Comparison of ENCODE assay signal across 9 mouse cellular contexts in the genomic region with DNA sequence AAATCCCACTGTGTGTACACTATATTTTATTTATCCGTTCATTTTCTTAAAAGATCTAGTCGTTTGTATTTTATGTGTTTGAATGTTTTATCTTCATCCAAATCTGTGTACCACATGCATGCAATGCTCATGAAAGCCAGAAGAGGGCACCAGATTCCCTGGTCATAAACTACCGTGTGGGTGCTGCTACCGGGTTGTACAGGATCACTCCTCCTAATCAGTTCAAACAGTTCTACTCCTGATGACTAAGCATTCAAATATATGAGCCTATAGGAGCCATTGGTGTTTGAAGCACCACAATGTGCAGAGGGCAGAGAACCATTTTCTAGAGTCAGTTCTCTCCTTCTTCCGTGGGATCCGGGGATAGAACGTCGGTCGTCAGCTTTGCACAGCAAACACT. TPM values are rescaled to one million over a fixed set of nuclear protein-coding genes. Genes with fewer than 3 reads are reported as not detected.
DNase-seq lines count a peak whose midpoint lies in the region; ATAC-seq and TF ChIP-seq lines count a peak whose summit lies in the region.
"Had no signal": no experiment of that assay in that cellular context is flagged by ENCODE, and none has a peak within 500 bp of the region (broad histone marks: within the 10 kb centered on the region; RNA-seq: fewer than 3 reads in every experiment).

No protein-coding gene starts in this region.

- no peak overlapping the region for H3K4me2 ChIP-seq in heart, postnatal 0 days (ENCODE audit: low read depth, low read length)
- no peak overlapping the region for H3K4me2 ChIP-seq in heart, embryonic 12.5 days
- H3K4me2 ChIP-seq in midbrain, embryonic 16.5 days (ENCODE audit: low read length) = no peak overlapping the region
- H3K4me2 ChIP-seq: hindbrain, embryonic 15.5 days had no signal

- no peak overlapping the region for H3K4me3 ChIP-seq in heart, postnatal 0 days (ENCODE audit: low read depth, low read length)
- no peak overlapping the region for H3K4me3 ChIP-seq in heart, embryonic 10.5 days
- H3K4me3 ChIP-seq in heart, embryonic 12.5 days = no peak overlapping the region
- no peak overlapping the region for H3K4me3 ChIP-seq in midbrain, embryonic 16.5 days (ENCODE audit: low read depth, low read length)
- H3K4me3 ChIP-seq: hindbrain, embryonic 15.5 days had no signal

- no peaks in the 10 kb centered on the region for H3K9me3 ChIP-seq in heart, postnatal 0 days (replicated peaks; ENCODE audit: control insufficient read depth, low read length)
- no peaks in the 10 kb centered on the region for H3K9me3 ChIP-seq in heart, embryonic 10.5 days
- no peaks in the 10 kb centered on the region for H3K9me3 ChIP-seq in heart, embryonic 12.5 days (replicated peaks)
- H3K9me3 ChIP-seq in midbrain, embryonic 16.5 days (replicated peaks; ENCODE audit: control insufficient read depth, low read length, poor library complexity, severe bottlenecking) = no peaks in the 10 kb centered on the region
- H3K9me3 ChIP-seq: hindbrain, embryonic 15.5 days had no signal

- H3K27ac ChIP-seq in heart, postnatal 0 days (ENCODE audit: low read depth) = no peak overlapping the region
- no peak overlapping the region for H3K27ac ChIP-seq in heart, embryonic 10.5 days
- H3K27ac ChIP-seq in heart, embryonic 12.5 days (ENCODE audit: poor library complexity, severe bottlenecking) = no peak overlapping the region
- no peak overlapping the region for H3K27ac ChIP-seq in midbrain, embryonic 16.5 days (ENCODE audit: low read length)
- H3K27ac ChIP-seq: hindbrain, embryonic 15.5 days had no signal

- DNase-seq in heart, postnatal 0 days (ENCODE audit: low spot score) = no peak
- DNase-seq in heart, embryonic 10.5 days (ENCODE audit: low spot score) = no peak
- peak; percentile 55 for DNase-seq in c-Kit-negative CD71-positive TER-119-positive erythroid progenitor cells, embryonic 14.5 days (ENCODE audit: low read depth, low spot score)
- DNase-seq in lung, postnatal 14 days = peak; percentile 40
- DNase-seq in gastrocnemius, postnatal 14 days = no peak

- ATAC-seq in heart, postnatal 0 days (ENCODE audit: insufficient read depth, low read depth) = no peak
- ATAC-seq in CD4-positive, CD25-positive, alpha-beta regulatory T cell, adult 4 months = peak; percentile 68
- ATAC-seq in heart, embryonic 12.5 days (ENCODE audit: insufficient number of reproducible peaks, low FRiP score) = no peak; the same call in 1 of the 2 replicates
- no peak for ATAC-seq in midbrain, embryonic 16.5 days

- no peak for TF ChIP-seq EP300 in heart, postnatal 0 days (IDR thresholded peaks at IDR 0.05; ENCODE audit: low read depth)

- intact Hi-C loops in gastrocnemius, postnatal 14 days (cut with DNase I; ENCODE audit: low total_unique reads) = no loop called here

- peak; percentile 43 for TF ChIP-seq CTCF in heart, postnatal 0 days (IDR thresholded peaks at IDR 0.05; ENCODE audit: low read depth)

- no peak overlapping the region for H3K9ac ChIP-seq in heart, postnatal 0 days (replicated peaks; ENCODE audit: low read depth, low read length)
- no peak overlapping the region for H3K9ac ChIP-seq in heart, embryonic 12.5 days
- H3K9ac ChIP-seq in midbrain, embryonic 16.5 days (ENCODE audit: low read depth, low read length) = no peak overlapping the region
- H3K9ac ChIP-seq: hindbrain, embryonic 15.5 days had no signal

- 65% methylated on average over 9 of the region's 9 CpGs for WGBS in heart, postnatal 0 days
- WGBS in heart, embryonic 10.5 days = 65% methylated on average over 9 of the region's 9 CpGs
- WGBS in heart, embryonic 12.5 days = 63% methylated on average over 9 of the region's 9 CpGs
- 64% methylated on average over 9 of the region's 9 CpGs for WGBS in midbrain, embryonic 16.5 days

- H3K27me3 ChIP-seq in heart, postnatal 0 days (ENCODE audit: control insufficient read depth, insufficient read depth, low read length) = no peaks in the 10 kb centered on the region
- H3K27me3 ChIP-seq in heart, embryonic 10.5 days (ENCODE audit: insufficient read depth, poor library complexity, severe bottlenecking) = peaks cover 11% of the 10 kb centered on the region; the same call in 1 of the 2 replicates
- no peaks in the 10 kb centered on the region for H3K27me3 ChIP-seq in heart, embryonic 12.5 days (replicated peaks)
- H3K27me3 ChIP-seq in midbrain, embryonic 16.5 days (ENCODE audit: control insufficient read depth, insufficient read depth, low read depth, low read length) = no peaks in the 10 kb centered on the region
- H3K27me3 ChIP-seq: hindbrain, embryonic 15.5 days had no signal

- no peaks in the 10 kb centered on the region for H3K4me1 ChIP-seq in heart, postnatal 0 days (ENCODE audit: control insufficient read depth, insufficient read depth)
- H3K4me1 ChIP-seq in heart, embryonic 10.5 days = peaks cover 5% of the 10 kb centered on the region; the same call in 1 of the 2 replicates
- peaks cover 27% of the 10 kb centered on the region for H3K4me1 ChIP-seq in heart, embryonic 12.5 days (replicated peaks)
- H3K4me1 ChIP-seq in midbrain, embryonic 16.5 days (ENCODE audit: control insufficient read depth, insufficient read depth, low read length) = peaks cover 2% of the 10 kb centered on the region; the same call in 1 of the 2 replicates

- no peaks in the 10 kb centered on the region for H3K36me3 ChIP-seq in heart, postnatal 0 days (replicated peaks; ENCODE audit: control insufficient read depth, insufficient read depth, low read length)
- no peaks in the 10 kb centered on the region for H3K36me3 ChIP-seq in heart, embryonic 10.5 days
- no peaks in the 10 kb centered on the region for H3K36me3 ChIP-seq in heart, embryonic 12.5 days
- no peaks in the 10 kb centered on the region for H3K36me3 ChIP-seq in midbrain, embryonic 16.5 days (ENCODE audit: control insufficient read depth, insufficient read depth, low read length)
- H3K36me3 ChIP-seq: hindbrain, embryonic 15.5 days had no signal

RNA-seq across cellular contexts. Expression of gene Rtl5, which starts 11.7 kb away (rescaled TPM):
- total RNA-seq in heart, postnatal 0 days (2014; rRNA removed; ENCODE audit: low replicate concordance) = 0.04 and 3.3 TPM in 2 replicates
- 0.59 and 0.81 TPM in 2 replicates for polyA plus RNA-seq in heart, postnatal 0 days (2015; fragmentation: Nextera tagmentation; extraction: Ambion mirVana)
- 0.92 and 1.1 TPM in 2 replicates for polyA plus RNA-seq in heart, embryonic 10.5 days (2016; fragmentation: Nextera tagmentation; extraction: Ambion mirVana)
- polyA plus RNA-seq in CD4-positive, CD25-positive, alpha-beta regulatory T cell, adult 4 months (2017; shearing (Covaris generic)) = 1 to 10 TPM in 1 of 2 experiments, under 1 TPM in 1; 0.50 to 2.3 TPM
- 1 to 10 TPM; 1.2 to 2.0 TPM for total RNA-seq in gastrocnemius, postnatal 14 days (2021)
- polyA plus RNA-seq in heart, embryonic 12.5 days (2016; fragmentation: Nextera tagmentation; extraction: Ambion mirVana) = 1.1 and 1.4 TPM in 2 replicates
- 9.7 and 13.5 TPM in 2 replicates for polyA plus RNA-seq in midbrain, embryonic 16.5 days (2015; fragmentation: Nextera tagmentation; extraction: Ambion mirVana)

RNA-seq across cellular contexts. Expression of gene Pin4, which starts 59.8 kb away (rescaled TPM):
- not detected in 2 replicates for total RNA-seq in heart, postnatal 0 days (2014; rRNA removed; ENCODE audit: low replicate concordance)
- polyA plus RNA-seq in heart, postnatal 0 days (2015; fragmentation: Nextera tagmentation; extraction: Ambion mirVana) = 52.9 and 69.3 TPM in 2 replicates
- polyA plus RNA-seq in heart, embryonic 10.5 days (2016; fragmentation: Nextera tagmentation; extraction: Ambion mirVana) = 44.6 and 65.4 TPM in 2 replicates
- 10 to 100 TPM; 17.9 to 60.8 TPM for polyA plus RNA-seq in CD4-positive, CD25-positive, alpha-beta regulatory T cell, adult 4 months (2017; shearing (Covaris generic))
- total RNA-seq in gastrocnemius, postnatal 14 days (2021) = 10 to 100 TPM; 23.9 to 28.3 TPM
- polyA plus RNA-seq in heart, embryonic 12.5 days (2016; fragmentation: Nextera tagmentation; extraction: Ambion mirVana) = 40.8 and 44.9 TPM in 2 replicates
- polyA plus RNA-seq in midbrain, embryonic 16.5 days (2015; fragmentation: Nextera tagmentation; extraction: Ambion mirVana) = 44.8 and 55.2 TPM in 2 replicates

Comparison
In these comparisons a context has a peak if more than half of its experiments do, and no peak if none do; other contexts are left out.
1. DNase-seq: peak in c-Kit-negative CD71-positive TER-119-positive erythroid progenitor cells, embryonic 14.5 days (single experiment) and lung, postnatal 14 days (single experiment); none in heart, postnatal 0 days (single experiment), heart, embryonic 10.5 days (single experiment) and gastrocnemius, postnatal 14 days (single experiment).